Mouse (Mus musculus) limb, embryonic 13.5 days (tissue): ENCODE data around the gene Gm10282. TPM values are rescaled to one million over a fixed set of nuclear protein-coding genes. Genes with fewer than 3 reads are reported as not detected.

ENCODE experiments used
- ATAC-seq: fragments of 200-750 bp; cut with Nextera tagmentation; 2 replicates; pipeline ENCODE4 v1.8.0; 2017; ENCODE audit warnings: low read depth, moderate number of reproducible peaks, moderate TSS enrichment; ENCODE audit not compliant: low FRiP score
- H3K27ac ChIP-seq: fragments of 300-500 bp; sonication (generic); 2 replicates; pipeline ENCODE4 v1.5.1; 2015; ENCODE audit warnings: inconsistent platforms, mild to moderate bottlenecking, moderate library complexity
- H3K27me3 ChIP-seq: fragments of 300-500 bp; sonication (generic); 2 replicates; pipeline ENCODE4 v1.6.1; 2015; ENCODE audit warnings: mild to moderate bottlenecking, inconsistent platforms
- H3K36me3 ChIP-seq: fragments of 300-500 bp; sonication (generic); 2 replicates; pipeline ENCODE4 v1.6.1; 2015; ENCODE audit warnings: inconsistent platforms, mild to moderate bottlenecking, moderate library complexity
- H3K4me1 ChIP-seq: fragments of 300-500 bp; sonication (generic); 2 replicates; pipeline ENCODE4 v1.6.1; 2015; ENCODE audit warnings: inconsistent platforms
- H3K4me2 ChIP-seq: fragments of 300-500 bp; sonication (generic); replicated peaks from 2 replicates; pipeline ENCODE4 v1.6.1; 2015; ENCODE audit warnings: inconsistent platforms, mild to moderate bottlenecking, moderate library complexity
- H3K4me3 ChIP-seq: fragments of 300-500 bp; sonication (generic); 2 replicates; pipeline ENCODE4 v1.5.1; 2015; ENCODE audit warnings: moderate library complexity, mild to moderate bottlenecking, inconsistent platforms
- H3K9ac ChIP-seq: fragments of 300-500 bp; sonication (generic); 2 replicates; pipeline ENCODE4 v1.6.1; 2015; ENCODE audit warnings: mild to moderate bottlenecking, inconsistent platforms
- H3K9me3 ChIP-seq: fragments of 300-500 bp; sonication (generic); 2 replicates; pipeline ENCODE4 v1.6.1; 2016; ENCODE audit warnings: inconsistent platforms
- WGBS: fragments of 180-500 bp; shearing (Covaris S2); methylation state at CpG from one replicate; pipeline ENCODE4 v1.1.7; 2015; 5-methylcytosine and 5-hydroxymethylcytosine counted together
- polyA plus RNA-seq: library from polyadenylated mRNA; unstranded; fragments of >200 nt; fragmentation: Nextera tagmentation; extraction: Ambion mirVana; gene quantifications from 2 replicates; pipeline ENCODE4 v1.2.1, GENCODE M21; 2015

Gm10282 gene
- polyA plus RNA-seq, 1 experiment from 2014 or later: 31.7 TPM

- Histone ChIP-seq H3K4me2 (no peak overlapping the region), H3K27ac (no peak overlapping the region), H3K9ac (no peak overlapping the region), H3K27me3 (no peaks in the 10 kb centered on the region), H3K9me3 (no peaks in the 10 kb centered on the region), H3K36me3 (no peaks in the 10 kb centered on the region), H3K4me1 (peaks cover 15% of the 10 kb centered on the region; the same call in 1 of the 2 replicates), H3K4me3 (no peak overlapping the region)
- no peak for ATAC-seq
- WGBS: 79% methylated on average over 4 of the region's 4 CpGs
Measured at GRCm38 (mm10) chr8:72285285-72285684, 19.8 kb downstream of the Gm10282 start.

- no peaks in the 10 kb centered on the region for H3K27me3 ChIP-seq
- no peak for ATAC-seq
- WGBS: 27% methylated on average over 3 of the region's 3 CpGs
Measured at GRCm38 (mm10) chr8:72281634-72282033, 23.4 kb downstream of the Gm10282 start.

GRCm38 (mm10) chr8:72279151-72279550, 25.9 kb downstream of the Gm10282 start:
- H3K9me3 ChIP-seq: no peaks in the 10 kb centered on the region
- H3K27me3 ChIP-seq: no peaks in the 10 kb centered on the region
- H3K4me3 ChIP-seq: no peak overlapping the region
- peaks cover 8% of the 10 kb centered on the region; the same call in 1 of the 2 replicates for H3K4me1 ChIP-seq
- WGBS: 83% methylated on average over 7 of the region's 7 CpGs
- no peak for ATAC-seq
- H3K36me3 ChIP-seq: no peaks in the 10 kb centered on the region
- no peak overlapping the region for H3K4me2 ChIP-seq
- H3K9ac ChIP-seq: no peak overlapping the region
- H3K27ac ChIP-seq: no peak overlapping the region

More at GRCm38 (mm10) chr8:72281634-72282033, 23.4 kb downstream of the Gm10282 start:
- Histone ChIP-seq H3K4me1 (peaks cover 8% of the 10 kb centered on the region; the same call in 1 of the 2 replicates), H3K4me3 (no peak overlapping the region), H3K9ac (no peak overlapping the region), H3K27ac (peak overlapping the region; percentile 33; the same call in 1 of the 2 replicates), H3K36me3 (no peaks in the 10 kb centered on the region), H3K9me3 (no peaks in the 10 kb centered on the region), H3K4me2 (no peak overlapping the region)

- Histone ChIP-seq H3K9me3 (no peaks in the 10 kb centered on the region), H3K27me3 (no peaks in the 10 kb centered on the region), H3K4me2 (no peak overlapping the region), H3K4me3 (no peak overlapping the region), H3K27ac (no peak overlapping the region), H3K9ac (no peak overlapping the region), H3K36me3 (no peaks in the 10 kb centered on the region), H3K4me1 (peaks cover 8% of the 10 kb centered on the region; the same call in 1 of the 2 replicates)
- 79% methylated on average over 3 of the region's 3 CpGs for WGBS
- ATAC-seq: no peak
Measured at GRCm38 (mm10) chr8:72277244-72277643, 27.8 kb downstream of the Gm10282 start.

- 64% methylated on average over 5 of the region's 5 CpGs for WGBS
- H3K27me3 ChIP-seq: no peaks in the 10 kb centered on the region
- H3K4me1 ChIP-seq: no peaks in the 10 kb centered on the region
- H3K4me2 ChIP-seq: no peak overlapping the region
- H3K9ac ChIP-seq: no peak overlapping the region
- no peaks in the 10 kb centered on the region for H3K9me3 ChIP-seq
- H3K36me3 ChIP-seq: no peaks in the 10 kb centered on the region
- ATAC-seq: no peak
- no peak overlapping the region for H3K27ac ChIP-seq
- no peak overlapping the region for H3K4me3 ChIP-seq
Measured at GRCm38 (mm10) chr8:72273807-72274206, 31.3 kb downstream of the Gm10282 start.

- no peaks in the 10 kb centered on the region for H3K4me1 ChIP-seq
- no peaks in the 10 kb centered on the region for H3K36me3 ChIP-seq
- no peak overlapping the region for H3K4me2 ChIP-seq
- WGBS: 70% methylated on average over 1 of the region's 1 CpGs
- H3K9me3 ChIP-seq: no peaks in the 10 kb centered on the region
- no peaks in the 10 kb centered on the region for H3K27me3 ChIP-seq
- H3K9ac ChIP-seq: no peak overlapping the region
- no peak for ATAC-seq
- H3K27ac ChIP-seq: no peak overlapping the region
- no peak overlapping the region for H3K4me3 ChIP-seq
Measured at GRCm38 (mm10) chr8:72273111-72273770, 31.8 kb downstream of the Gm10282 start.

- Histone ChIP-seq H3K4me2 (no peak overlapping the region), H3K27ac (no peak overlapping the region), H3K27me3 (no peaks in the 10 kb centered on the region), H3K36me3 (no peaks in the 10 kb centered on the region), H3K4me3 (no peak overlapping the region), H3K4me1 (no peaks in the 10 kb centered on the region), H3K9me3 (no peaks in the 10 kb centered on the region), H3K9ac (no peak overlapping the region)
- ATAC-seq: no peak
- 31% methylated on average over 3 of the region's 3 CpGs for WGBS
Measured at GRCm38 (mm10) chr8:72272361-72272760, 32.7 kb downstream of the Gm10282 start.

GRCm38 (mm10) chr8:72271691-72272090, 33.4 kb downstream of the Gm10282 start:
- ATAC-seq: no peak
- no peaks in the 10 kb centered on the region for H3K36me3 ChIP-seq
- H3K9me3 ChIP-seq: no peaks in the 10 kb centered on the region
- H3K27me3 ChIP-seq: no peaks in the 10 kb centered on the region
- no peak overlapping the region for H3K4me3 ChIP-seq
- no peak overlapping the region for H3K4me2 ChIP-seq
- 0 out of 2 replicates have a peak overlapping the region, but pooled peaks have one; percentile 31 for H3K9ac ChIP-seq
- H3K27ac ChIP-seq: no peak overlapping the region
- H3K4me1 ChIP-seq: no peaks in the 10 kb centered on the region
- WGBS: 66% methylated on average over 3 of the region's 3 CpGs

GRCm38 (mm10) chr8:72271051-72271660, 33.9 kb downstream of the Gm10282 start:
- Histone ChIP-seq H3K4me3 (no peak overlapping the region), H3K4me2 (no peak overlapping the region), H3K9me3 (no peaks in the 10 kb centered on the region), H3K27me3 (no peaks in the 10 kb centered on the region), H3K4me1 (no peaks in the 10 kb centered on the region), H3K27ac (no peak overlapping the region), H3K36me3 (no peaks in the 10 kb centered on the region), H3K9ac (no peak overlapping the region)
- 74% methylated on average over 11 of the region's 11 CpGs for WGBS
- no peak for ATAC-seq

GRCm38 (mm10) chr8:72270606-72271005, 34.5 kb downstream of the Gm10282 start:
- Histone ChIP-seq H3K9me3 (no peaks in the 10 kb centered on the region), H3K4me1 (no peaks in the 10 kb centered on the region), H3K4me3 (no peak overlapping the region), H3K4me2 (no peak overlapping the region), H3K36me3 (no peaks in the 10 kb centered on the region), H3K27ac (no peak overlapping the region), H3K9ac (no peak overlapping the region), H3K27me3 (no peaks in the 10 kb centered on the region)
- no peak for ATAC-seq
- 88% methylated on average over 12 of the region's 12 CpGs for WGBS

GRCm38 (mm10) chr8:72268356-72268755, 36.7 kb downstream of the Gm10282 start:
- WGBS: 86% methylated on average over 15 of the region's 15 CpGs
- Histone ChIP-seq H3K9me3 (no peaks in the 10 kb centered on the region), H3K4me1 (no peaks in the 10 kb centered on the region), H3K27ac (0 out of 2 replicates have a peak overlapping the region, but pooled peaks have one; percentile 22), H3K4me2 (no peak overlapping the region), H3K36me3 (no peaks in the 10 kb centered on the region), H3K4me3 (no peak overlapping the region), H3K9ac (no peak overlapping the region), H3K27me3 (no peaks in the 10 kb centered on the region)
- no peak for ATAC-seq

GRCm38 (mm10) chr8:72267106-72267505, 38.0 kb downstream of the Gm10282 start:
- H3K27me3 ChIP-seq: no peaks in the 10 kb centered on the region
- H3K36me3 ChIP-seq: no peaks in the 10 kb centered on the region
- H3K4me3 ChIP-seq: no peak overlapping the region
- no peak overlapping the region for H3K4me2 ChIP-seq
- H3K9me3 ChIP-seq: no peaks in the 10 kb centered on the region
- no peaks in the 10 kb centered on the region for H3K4me1 ChIP-seq
- 95% methylated on average over 8 of the region's 8 CpGs for WGBS
- H3K27ac ChIP-seq: no peak overlapping the region
- ATAC-seq: no peak
- no peak overlapping the region for H3K9ac ChIP-seq
